Mouse (Mus musculus) thymus, postnatal 36 days (tissue): ENCODE results near the gene Stat4.
A peak's percentile ranks its signal among the peaks of the same experiment; 100 is the strongest.

Experiments
- DNase-seq, 2 experiments: peaks; one replicate each; pipeline ENCODE4 v3.0.0; 2022; ENCODE audit warnings: mixed read lengths in 2 of 2

The Stat4 gene

DNA sequence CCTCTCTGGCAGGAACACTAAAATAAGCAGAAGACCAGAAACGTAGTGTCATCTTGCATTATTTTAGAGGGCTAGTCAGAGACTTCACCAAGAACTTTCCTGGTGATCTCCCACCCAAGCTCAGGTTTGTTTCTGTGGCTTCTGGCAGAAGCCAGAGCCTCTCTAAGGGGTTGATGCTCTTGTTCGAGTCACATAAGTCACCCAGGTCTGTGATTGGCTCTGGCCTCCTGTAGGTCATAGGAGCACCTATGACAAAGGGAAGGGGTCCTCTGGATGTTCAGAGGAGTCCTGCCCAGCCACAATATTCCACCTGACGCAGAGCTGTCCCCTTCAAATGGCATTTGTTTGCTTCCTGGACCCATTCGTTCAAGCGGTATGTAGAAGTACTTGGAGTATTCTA lies at the start of gene Stat4:
Gene Stat4, plus strand, starts transcription at position 301 of the 400 bp plus-strand sequence.
- no peak for DNase-seq

DNA sequence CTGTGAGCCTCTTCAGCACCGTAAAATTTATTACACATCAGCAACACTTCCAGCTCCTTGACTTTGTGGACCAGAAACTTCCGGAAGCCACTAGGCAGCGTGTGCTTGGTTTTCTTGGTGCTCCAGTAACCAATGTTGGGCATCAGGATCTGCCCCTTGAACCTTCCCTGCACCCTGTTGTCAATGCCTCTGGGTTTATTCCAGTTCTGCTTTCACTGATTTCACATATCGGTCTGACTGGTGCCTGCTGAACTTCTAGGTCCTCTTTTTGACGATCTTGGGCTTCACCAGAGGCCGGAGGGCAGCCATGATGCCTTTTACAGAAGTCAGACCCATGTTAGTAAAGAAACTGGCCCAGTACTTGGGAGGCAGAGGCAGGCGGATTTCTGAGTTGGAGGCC lies 48.6 kb upstream of the Stat4 start:
- DNase-seq, result no peak

DNA sequence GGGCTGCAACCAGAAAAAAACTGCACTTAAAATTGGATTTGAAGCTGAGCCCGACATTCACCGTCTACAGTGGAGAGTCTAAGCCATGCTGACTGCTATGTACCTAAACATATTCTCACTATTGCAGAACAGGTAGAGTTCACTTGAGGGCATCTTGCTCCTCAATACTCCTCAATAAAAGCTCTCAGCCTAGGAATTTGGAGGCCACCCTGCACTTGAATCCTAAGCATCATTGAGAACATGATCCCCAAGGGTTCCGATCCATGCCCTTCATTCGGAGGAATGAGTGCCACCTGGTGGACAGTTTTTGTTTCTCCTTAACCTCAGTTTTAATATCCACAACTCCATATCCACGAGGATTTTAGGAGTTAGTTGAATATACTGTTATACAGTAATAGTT lies 42.2 kb upstream of the Stat4 start:
- no peak for DNase-seq

DNA sequence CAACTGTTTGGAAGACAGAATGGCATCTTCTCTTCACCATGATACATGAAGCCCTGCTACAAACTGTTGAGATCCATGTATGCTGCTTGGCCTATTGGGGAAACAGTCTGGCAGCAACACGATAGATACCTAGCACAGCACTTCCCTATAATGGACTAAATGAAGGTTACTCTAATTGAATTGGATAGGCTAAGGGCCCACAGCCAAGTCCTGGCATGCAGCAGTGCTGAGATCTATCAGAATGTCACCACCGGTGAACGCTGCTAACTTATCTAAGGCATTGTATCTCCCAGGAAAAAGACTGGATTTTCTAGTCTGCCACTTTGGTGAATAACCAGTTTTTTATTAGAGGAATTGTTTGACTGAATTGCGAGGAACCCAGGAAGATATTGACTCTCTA lies 39.8 kb upstream of the Stat4 start:
- no peak for DNase-seq

GRCm38 (mm10) chr1:51964647-51965046 lies 22.3 kb upstream of the Stat4 start:
- DNase-seq, result no peak

GRCm38 (mm10) chr1:51968994-51969393 lies 18.0 kb upstream of the Stat4 start:
- no peak for DNase-seq

DNA sequence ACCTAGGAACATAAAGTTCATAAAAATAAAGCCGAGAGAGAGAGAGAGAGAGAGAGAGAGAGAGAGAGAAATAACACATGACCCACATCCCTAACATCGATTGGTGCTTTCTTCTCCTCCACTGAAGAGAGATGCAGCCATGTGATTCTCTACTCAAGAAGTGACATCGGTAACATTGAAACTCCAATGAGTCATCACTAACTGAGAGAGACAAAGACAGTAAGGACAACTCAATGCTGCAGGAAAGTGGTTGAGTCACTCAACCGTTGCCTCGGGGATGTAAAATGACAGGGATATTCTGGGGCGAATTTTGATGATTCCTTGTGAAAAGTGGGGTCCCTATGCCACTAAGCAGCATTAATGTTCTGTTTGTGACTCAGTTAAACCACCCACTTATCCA lies 16.8 kb upstream of the Stat4 start:
- no peak for DNase-seq

- DNase-seq, result no peak
Observed at GRCm38 (mm10) chr1:51975589-51975988, 11.4 kb upstream of the Stat4 start.

DNA sequence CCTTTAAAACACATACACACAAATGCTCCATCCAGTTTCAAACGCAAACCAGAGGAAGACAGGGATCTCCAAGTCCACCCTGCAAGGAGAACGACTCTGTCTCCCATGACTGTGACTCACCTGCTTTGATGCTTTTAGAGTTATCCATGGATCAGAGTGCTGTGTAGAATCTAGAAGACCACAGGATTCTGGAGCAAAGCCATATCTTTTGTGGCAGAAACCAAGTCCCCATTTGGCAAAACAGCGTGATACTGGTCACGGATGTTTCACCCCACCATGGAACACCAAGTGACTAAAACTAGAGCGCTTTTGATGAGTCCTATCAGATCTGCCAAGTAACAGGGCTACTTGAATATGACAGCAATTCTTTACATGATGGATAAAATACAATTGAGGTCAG lies 7.9 kb upstream of the Stat4 start:
- no peak for DNase-seq

- no peak for DNase-seq
Observed at GRCm38 (mm10) chr1:51991983-51992609, 5.1 kb downstream of the Stat4 start.

DNA sequence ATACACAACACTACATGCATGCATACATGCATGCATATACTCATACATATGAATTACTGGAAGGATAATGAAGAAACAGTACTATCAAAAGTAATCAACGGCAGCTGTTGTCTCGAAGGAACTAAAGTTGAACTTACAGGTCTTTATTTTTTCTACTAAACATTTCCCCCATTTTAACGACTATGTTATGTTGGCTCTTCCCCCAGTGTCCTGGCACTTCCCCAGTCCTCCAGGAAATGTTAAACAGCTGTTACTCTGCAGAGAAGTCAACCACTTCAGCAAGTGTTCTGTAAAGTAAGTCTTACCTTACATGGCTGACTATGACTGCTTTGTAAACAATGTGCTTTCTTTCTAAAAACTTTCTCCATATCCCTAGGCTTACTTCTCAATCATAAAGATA lies 9.1 kb downstream of the Stat4 start:
- no peak for DNase-seq

- no peak for DNase-seq
Observed at GRCm38 (mm10) chr1:51996751-51997659, 10.1 kb downstream of the Stat4 start.

GRCm38 (mm10) chr1:51998542-51998941 lies 11.6 kb downstream of the Stat4 start:
- DNase-seq, result peak; percentile 26 to 36

- DNase-seq, result peak; percentile 76 to 84
Observed at GRCm38 (mm10) chr1:52004096-52004495, 17.1 kb downstream of the Stat4 start.

DNA sequence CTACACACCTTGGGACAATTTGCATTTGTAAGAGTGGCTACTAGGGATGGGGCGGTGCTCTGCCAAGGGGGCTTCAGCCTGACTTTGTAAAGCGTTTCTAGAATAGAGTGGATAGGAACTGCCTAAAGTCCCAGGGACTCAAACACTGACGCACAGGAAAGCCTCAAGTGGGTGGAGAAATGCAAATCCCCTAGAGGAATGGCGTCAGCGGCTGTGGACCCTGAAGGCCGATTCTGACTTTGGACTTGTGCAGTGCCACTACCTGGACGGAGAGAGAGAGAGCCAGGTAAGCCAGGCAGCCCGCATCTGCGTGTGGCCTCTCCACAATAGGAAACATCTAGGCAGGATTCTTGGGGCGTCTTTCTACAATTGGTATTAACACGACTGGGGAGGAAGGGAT lies 21.5 kb downstream of the Stat4 start:
- DNase-seq, result peak; percentile 50 to 57

- DNase-seq, result peak; percentile 26 to 30
Observed at GRCm38 (mm10) chr1:52008947-52009346, 22.0 kb downstream of the Stat4 start.

DNA sequence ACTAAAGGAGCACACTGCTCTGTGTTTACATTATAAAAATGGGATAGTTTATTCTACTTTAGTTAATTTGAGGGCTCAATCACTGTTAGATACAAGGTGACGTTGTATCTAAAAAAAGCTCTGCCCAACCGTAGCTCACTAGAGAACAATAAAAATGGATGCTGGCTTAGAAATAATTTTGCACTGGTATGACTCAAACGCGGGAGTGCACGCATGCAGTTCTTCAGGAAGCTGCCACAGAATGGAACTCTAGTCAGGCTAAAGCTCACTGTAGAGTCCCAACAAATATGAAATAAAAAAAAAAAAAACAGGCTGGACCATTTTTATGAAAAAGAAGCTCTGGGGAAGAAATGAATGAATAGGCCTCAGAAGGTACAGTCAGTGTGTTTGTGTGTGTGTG lies 23.8 kb downstream of the Stat4 start:
- DNase-seq, result no peak

DNA sequence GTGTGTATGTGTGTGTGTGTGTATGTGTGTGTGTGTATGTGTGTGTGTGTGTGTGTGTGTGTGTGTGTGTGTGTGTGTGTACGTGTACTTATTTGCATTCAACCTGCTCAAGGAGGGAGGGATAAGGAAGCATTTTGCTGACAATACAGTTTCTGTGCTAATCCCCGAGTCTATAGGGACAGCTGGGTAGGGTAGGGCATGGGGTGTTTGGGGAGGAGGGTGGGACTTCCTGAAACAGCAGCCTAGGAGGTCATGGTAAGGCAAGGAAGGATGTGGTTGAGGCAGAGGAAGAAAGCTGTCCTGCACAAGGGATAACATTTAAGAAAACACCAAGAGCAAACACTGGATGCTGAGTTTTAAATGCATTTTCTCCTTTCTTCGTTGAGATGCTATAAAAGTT lies 24.3 kb downstream of the Stat4 start:
- DNase-seq, result peak; percentile 55 to 69

- no peak for DNase-seq
Observed at GRCm38 (mm10) chr1:52012231-52012630, 25.3 kb downstream of the Stat4 start.

DNA sequence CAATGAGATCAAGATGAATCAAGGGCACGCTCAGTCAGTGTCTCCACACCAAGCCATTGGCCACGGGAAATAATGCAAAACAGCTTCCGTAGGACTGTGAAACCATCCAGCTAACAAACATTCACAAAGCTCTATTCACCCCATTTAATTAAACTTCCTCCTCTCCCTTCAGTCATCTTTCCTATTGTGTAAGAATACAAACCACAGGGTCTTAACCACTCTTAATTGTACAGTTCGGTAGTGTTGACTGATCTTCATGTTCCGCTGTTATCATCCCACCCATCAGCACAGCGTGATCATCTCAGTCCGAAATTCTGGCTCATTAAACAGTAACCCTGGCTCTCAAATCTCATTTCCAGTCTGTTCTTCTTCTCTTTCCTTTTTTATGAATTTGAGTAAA lies 25.8 kb downstream of the Stat4 start:
- DNase-seq, result no peak

DNA sequence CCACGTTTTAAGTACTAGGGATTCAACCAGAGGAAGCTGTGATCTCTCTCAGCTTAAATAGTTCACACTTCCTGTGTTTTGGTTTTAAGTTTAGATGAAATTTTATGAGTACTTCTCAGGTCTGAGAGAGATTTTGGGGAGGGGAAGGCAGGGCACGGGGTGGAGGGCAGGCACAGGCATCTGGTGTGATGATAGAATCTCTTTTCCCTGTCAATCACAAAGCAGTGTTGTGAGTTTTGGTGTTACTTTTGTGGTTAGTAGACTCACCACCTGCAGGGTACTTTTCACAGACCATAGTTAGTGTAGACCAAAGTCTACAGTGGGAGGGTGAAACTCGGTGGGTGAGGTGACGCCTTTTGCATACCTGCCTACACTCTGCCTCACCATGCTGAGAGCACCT lies 32.7 kb downstream of the Stat4 start:
- peak; percentile 48 to 68 for DNase-seq

- no peak for DNase-seq
Observed at GRCm38 (mm10) chr1:52021936-52022725, 35.2 kb downstream of the Stat4 start.

GRCm38 (mm10) chr1:52028686-52029085 lies 41.7 kb downstream of the Stat4 start:
- no peak for DNase-seq
